Mouse (Mus musculus) urinary bladder, adult 2 months (tissue): ENCODE measurements around the gene Nxpe5. TPM values are rescaled to one million over a fixed set of nuclear protein-coding genes. Genes with fewer than 3 reads are reported as not detected.

Experiments used
- DNase-seq: peaks from one replicate; pipeline ENCODE4 v3.0.0; 2022; ENCODE audit warnings: low spot score
- polyA plus RNA-seq: library from polyadenylated mRNA; depleted of rRNA; stranded (reverse); fragments of >200 nt; gene quantifications from 2 replicates; pipeline ENCODE4 v1.2.3, GENCODE M21; 2012; rRNA removed

Gene Nxpe5
- polyA plus RNA-seq, 1 experiment: 1.4 TPM

DNA sequence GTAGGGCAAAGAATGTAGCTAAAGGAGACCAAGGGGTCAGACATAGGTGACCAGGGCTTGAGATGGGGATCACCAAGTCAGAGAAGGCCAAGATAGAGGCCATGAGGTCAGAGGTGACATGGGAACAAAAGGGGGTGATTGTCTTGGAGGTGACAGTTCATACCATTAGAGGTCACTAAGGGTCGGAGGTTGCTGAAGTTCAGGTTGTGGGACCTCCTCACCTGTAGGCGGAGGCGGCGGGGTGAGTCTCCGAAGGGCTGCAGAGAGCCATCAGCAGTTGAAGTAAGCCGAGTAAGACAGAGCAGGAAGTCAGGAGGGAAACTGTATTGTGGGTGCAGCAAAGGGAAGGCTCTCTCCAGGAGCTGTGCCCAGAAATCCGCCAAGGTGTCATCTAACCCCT, 52.3 kb downstream of the Nxpe5 start:
- no peak for DNase-seq

GRCm38 (mm10) chr5:138279585-138280424, 54.1 kb downstream of the Nxpe5 start, which contains the start of the genes Gm43720, Gpc2 and Stag3:
Gene Gm43720, minus strand, starts transcription at chr5:138279958.
Gene Gpc2, minus strand, starts transcription at chr5:138280005.
Gene Stag3, plus strand, starts transcription at chr5:138280240.
- DNase-seq: peak; percentile 67

DNA sequence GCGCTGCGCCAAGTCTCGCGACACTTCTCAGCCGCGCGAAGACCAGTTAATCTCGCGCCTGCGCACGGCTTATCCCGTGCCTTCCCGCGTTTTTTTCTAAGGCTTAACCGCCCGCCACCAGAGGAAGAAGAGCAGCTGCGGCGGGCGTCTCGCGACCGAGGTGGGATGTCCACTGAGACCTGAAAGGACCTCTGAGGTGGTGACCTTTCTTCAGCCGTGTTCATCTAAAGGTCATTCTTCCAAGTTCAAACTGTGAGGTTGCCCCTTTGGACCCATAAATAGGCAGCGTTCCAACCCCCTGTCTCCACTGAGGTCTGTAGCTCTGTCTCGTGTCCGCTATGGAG, 54.7 kb downstream of the Nxpe5 start:
- DNase-seq: no peak

DNA sequence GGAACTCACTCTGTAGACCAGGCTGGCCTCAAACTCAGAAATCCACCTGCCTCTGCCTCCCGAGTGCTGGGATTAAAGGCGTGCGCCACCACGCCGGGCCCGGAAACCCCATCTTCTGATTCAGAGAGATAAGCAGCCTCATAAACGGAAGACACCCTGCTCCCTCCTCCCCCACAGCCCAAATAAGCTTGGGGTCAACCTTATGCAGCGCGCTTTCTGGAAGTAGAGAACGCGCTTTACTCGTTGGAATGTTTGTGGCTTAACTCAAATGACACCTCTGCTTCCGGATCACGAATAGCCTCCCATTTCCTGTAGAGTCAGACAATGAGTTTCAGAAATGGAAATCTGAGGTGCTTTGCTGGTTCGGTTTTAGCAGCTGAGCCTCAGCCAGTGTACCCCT, 55.1 kb downstream of the Nxpe5 start:
- DNase-seq: no peak

DNA sequence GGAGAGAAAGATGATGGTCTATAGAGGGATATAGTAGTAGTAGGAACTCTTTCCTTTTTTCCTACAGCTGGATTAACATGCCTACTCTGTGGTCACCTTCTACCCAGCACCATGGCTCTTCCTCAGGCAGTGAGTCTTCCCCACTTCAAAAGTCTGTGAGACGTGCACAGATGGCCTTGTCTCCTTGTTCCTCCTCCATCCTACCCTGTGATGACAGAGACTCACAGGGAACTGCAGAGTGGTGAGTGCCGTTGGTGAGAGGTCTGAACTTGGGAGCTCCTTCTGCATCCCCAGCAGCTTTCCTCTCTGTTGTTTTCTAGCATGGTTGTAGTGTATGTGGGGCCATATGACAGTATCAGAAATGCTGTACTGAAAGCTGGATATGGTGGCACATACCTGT, 56.1 kb downstream of the Nxpe5 start:
- no peak for DNase-seq

DNA sequence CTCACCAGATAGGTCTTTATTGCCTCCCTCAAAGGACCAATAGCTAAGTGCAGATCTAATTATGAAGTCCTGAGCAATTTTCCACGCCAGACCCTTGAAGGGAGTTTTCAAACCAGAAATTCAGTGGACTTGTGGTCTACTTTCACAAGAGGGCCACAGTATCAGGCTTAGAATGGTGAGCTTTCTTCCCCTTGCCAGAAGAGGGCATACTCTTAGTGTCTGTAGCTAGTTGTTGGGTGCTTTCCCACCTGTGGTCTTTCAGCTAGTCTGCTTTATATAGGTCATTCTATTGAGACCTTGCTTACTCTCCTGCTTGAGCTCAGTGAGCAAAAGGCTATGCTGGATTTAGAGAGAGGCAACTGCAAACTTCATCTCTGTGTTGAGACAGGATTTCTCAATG, 57.8 kb downstream of the Nxpe5 start:
- DNase-seq: no peak

- no peak for DNase-seq
These were observed 62.2 kb downstream of the Nxpe5 start for GRCm38 (mm10) chr5:138287861-138288260.

DNA sequence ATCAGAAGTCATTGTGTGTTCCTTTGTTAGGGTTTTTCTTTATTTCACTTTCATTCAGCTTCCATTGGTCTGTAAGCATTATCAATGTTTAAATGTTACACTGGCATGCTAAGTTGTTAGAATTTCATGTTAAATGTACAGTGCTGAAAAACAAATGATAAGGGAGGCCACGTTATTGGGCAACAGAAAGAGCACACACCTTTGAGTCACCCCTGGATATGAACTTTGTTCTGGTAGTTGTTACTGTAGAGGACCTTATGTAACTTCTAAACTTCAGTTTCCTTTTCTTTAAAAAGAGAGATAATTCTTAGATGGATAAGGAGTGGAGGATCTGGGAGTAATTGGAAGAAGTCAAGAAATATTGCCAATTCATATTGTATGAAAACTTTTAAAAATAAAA, 65.9 kb downstream of the Nxpe5 start:
- DNase-seq: no peak

DNA sequence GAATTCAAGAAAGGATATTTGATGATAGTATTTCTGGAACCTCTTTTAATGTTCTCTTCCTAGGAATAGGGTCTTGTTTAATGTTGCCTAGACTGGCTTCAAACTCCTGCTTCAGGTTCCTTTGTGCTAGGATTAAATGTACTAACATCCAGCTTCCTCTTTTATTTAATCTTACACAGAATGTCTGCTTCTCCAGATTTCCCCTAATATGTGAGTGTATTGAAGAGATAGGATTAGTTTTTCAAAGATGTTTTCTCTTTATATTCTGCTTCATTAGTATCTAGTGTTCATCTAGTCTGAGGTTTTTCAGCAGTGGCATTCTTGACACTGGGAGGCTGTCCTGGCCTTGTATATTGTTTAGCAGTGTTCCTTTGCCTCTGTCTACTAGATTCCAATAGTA, 68.5 kb downstream of the Nxpe5 start:
- no peak for DNase-seq

DNA sequence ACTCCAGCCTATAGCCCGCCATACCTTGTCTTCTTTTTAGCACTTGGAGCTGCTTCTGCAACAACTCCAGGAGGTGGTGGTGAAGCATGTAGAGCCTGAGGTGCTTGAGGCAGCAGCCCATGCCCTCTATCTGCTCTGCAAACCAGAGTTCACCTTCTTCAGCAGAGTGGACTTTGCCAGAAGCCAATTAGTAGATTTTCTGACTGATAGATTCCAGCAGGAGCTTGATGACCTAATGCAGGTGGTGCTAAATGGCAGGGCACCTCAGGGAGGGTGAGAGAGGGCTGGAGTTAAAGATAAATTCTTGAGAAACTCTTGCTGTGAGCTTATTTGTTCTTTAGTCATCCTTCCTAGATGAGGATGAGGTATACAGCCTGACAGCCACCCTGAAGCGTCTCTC, 73.9 kb downstream of the Nxpe5 start:
- no peak for DNase-seq

Other genes with a start within 250 kb of the Nxpe5 start
- gene Azgp1, start 244.4 kb upstream of the Nxpe5 start, polyA plus RNA-seq: 2.1 and 2.9 TPM in 2 replicates
- gene Smok3a, start 204.6 kb upstream of the Nxpe5 start, polyA plus RNA-seq: not detected in 2 replicates
- gene Smok3b, start 204.5 kb upstream of the Nxpe5 start, polyA plus RNA-seq: not detected in 2 replicates
- not detected in 2 replicates for gene Smok3c, start 172.7 kb upstream of the Nxpe5 start, polyA plus RNA-seq
- 10.2 and 13.2 TPM in 2 replicates for gene Zkscan1, start 140.8 kb upstream of the Nxpe5 start, polyA plus RNA-seq
- gene Zscan21, start 109.0 kb upstream of the Nxpe5 start, polyA plus RNA-seq: 21.6 and 24.9 TPM in 2 replicates
- 5.2 and 6.0 TPM in 2 replicates for gene Zfp113, start 70.2 kb upstream of the Nxpe5 start, polyA plus RNA-seq
- 104 and 109 TPM in 2 replicates for gene Cops6, start 64.8 kb upstream of the Nxpe5 start, polyA plus RNA-seq
- 29.6 and 31.1 TPM in 2 replicates for gene Ap4m1, start 53.9 kb upstream of the Nxpe5 start, polyA plus RNA-seq
- 26.9 and 29.7 TPM in 2 replicates for gene Mcm7, start 53.5 kb upstream of the Nxpe5 start, polyA plus RNA-seq
- gene Taf6, start 38.4 kb upstream of the Nxpe5 start, polyA plus RNA-seq: 39.4 and 47.3 TPM in 2 replicates
- 22.1 and 24.2 TPM in 2 replicates for gene Cnpy4, start 38.4 kb upstream of the Nxpe5 start, polyA plus RNA-seq
- 5.3 and 5.8 TPM in 2 replicates for gene Mblac1, start 31.6 kb upstream of the Nxpe5 start, polyA plus RNA-seq
- 121 and 136 TPM in 2 replicates for gene Lamtor4, start 29.6 kb downstream of the Nxpe5 start, polyA plus RNA-seq
- gene BC037034, start 38.1 kb downstream of the Nxpe5 start, polyA plus RNA-seq: 33.8 and 42.4 TPM in 2 replicates
- gene Gal3st4, start 46.9 kb downstream of the Nxpe5 start, polyA plus RNA-seq: 1.7 and 2.1 TPM in 2 replicates
- 0.01 TPM in 1 of 2 replicates, not detected in the other for gene Gm43720, start 54.1 kb downstream of the Nxpe5 start, polyA plus RNA-seq
- gene Gpc2, start 54.1 kb downstream of the Nxpe5 start, polyA plus RNA-seq: 15.4 and 21.8 TPM in 2 replicates
- 2.8 and 3.3 TPM in 2 replicates for gene Stag3, start 54.3 kb downstream of the Nxpe5 start, polyA plus RNA-seq
- gene Pvrig, start 116.1 kb downstream of the Nxpe5 start, polyA plus RNA-seq: 0.28 and 0.29 TPM in 2 replicates
- gene Zfp157, start 215.6 kb downstream of the Nxpe5 start, polyA plus RNA-seq: 7.5 and 8.8 TPM in 2 replicates